Mouse (Mus musculus) heart, postnatal 10 days (tissue): ENCODE results near the gene Mansc4. TPM values are rescaled to one million over a fixed set of nuclear protein-coding genes. Genes with fewer than 3 reads are reported as not detected.

Experiments used
- DNase-seq, 2 experiments: peaks; one replicate each; pipeline ENCODE4 v3.0.0; 2021
- intact Hi-C: fragments of 180-260 bp; cut with DNase I; formaldehyde crosslinking; loops from one replicate; pipeline ENCODE4 v1.15.1; 2025
- total RNA-seq, 2 experiments: library from RNA; stranded (reverse); gene quantifications; 2 replicates each; pipeline ENCODE4 v1.2.3; 2021

Gene Mansc4
- total RNA-seq: not detected

GRCm38 (mm10) chr6:147086594-147087225 lies at the start of gene Mansc4:
Gene Mansc4 (minus strand): TSS chr6:147087032.
- peak; percentile 55 to 75 for DNase-seq
- intact Hi-C loops: no loop called here

- intact Hi-C loops: no loop called here
- no peak for DNase-seq
Measured at GRCm38 (mm10) chr6:147127239-147127638, 40.4 kb upstream of the Mansc4 start.

- peak; percentile 34 for DNase-seq
- intact Hi-C loops: no loop called here
Measured at GRCm38 (mm10) chr6:147121320-147121719, 34.5 kb upstream of the Mansc4 start.

- DNase-seq: no peak
- intact Hi-C loops: loop anchor here (5.0 to 10.0 kb wide), 2 partner anchors 101 to 293 kb away; no protein-coding TSS in a partner anchor
Measured at GRCm38 (mm10) chr6:147118190-147118589, 31.4 kb upstream of the Mansc4 start.

- no peak for DNase-seq
- intact Hi-C loops: loop anchor here (5.0 to 10.0 kb wide), 2 partner anchors 100 to 293 kb away; no protein-coding TSS in a partner anchor
Measured at GRCm38 (mm10) chr6:147117764-147118163, 30.9 kb upstream of the Mansc4 start.

GRCm38 (mm10) chr6:147116579-147116978 lies 29.7 kb upstream of the Mansc4 start:
- intact Hi-C loops: loop anchor here (5.0 to 10.0 kb wide), 2 partner anchors 99 to 292 kb away; no protein-coding TSS in a partner anchor
- peak; percentile 89 to 96 for DNase-seq

- no peak for DNase-seq
- intact Hi-C loops: no loop called here
Measured at GRCm38 (mm10) chr6:147109283-147109682, 22.5 kb upstream of the Mansc4 start.

GRCm38 (mm10) chr6:147106716-147107115 lies 19.9 kb upstream of the Mansc4 start:
- intact Hi-C loops: no loop called here
- no peak for DNase-seq

GRCm38 (mm10) chr6:147105529-147105928 lies 18.7 kb upstream of the Mansc4 start:
- DNase-seq: no peak
- intact Hi-C loops: no loop called here

GRCm38 (mm10) chr6:147102293-147102692 lies 15.5 kb upstream of the Mansc4 start:
- DNase-seq: no peak
- intact Hi-C loops: no loop called here

- intact Hi-C loops: no loop called here
- no peak for DNase-seq
Measured at GRCm38 (mm10) chr6:147099458-147100277, 12.8 kb upstream of the Mansc4 start.

- intact Hi-C loops: no loop called here
- DNase-seq: no peak
Measured at GRCm38 (mm10) chr6:147097346-147097929, 10.6 kb upstream of the Mansc4 start.

GRCm38 (mm10) chr6:147096934-147097333 lies 10.1 kb upstream of the Mansc4 start:
- intact Hi-C loops: no loop called here
- DNase-seq: no peak

GRCm38 (mm10) chr6:147096109-147096508 lies 9.3 kb upstream of the Mansc4 start:
- intact Hi-C loops: no loop called here
- DNase-seq: no peak

GRCm38 (mm10) chr6:147094771-147095170 lies 7.9 kb upstream of the Mansc4 start:
- intact Hi-C loops: no loop called here
- no peak for DNase-seq

- intact Hi-C loops: no loop called here
Measured at GRCm38 (mm10) chr6:147092136-147092535, 5.3 kb upstream of the Mansc4 start.

GRCm38 (mm10) chr6:147091136-147092120 lies 4.6 kb upstream of the Mansc4 start, which contains the start of gene Klhl42:
Gene Klhl42 (plus strand): TSS chr6:147091379.
- peak; percentile 82 to 85 for DNase-seq
- intact Hi-C loops: no loop called here

More at GRCm38 (mm10) chr6:147092136-147092535, 5.3 kb upstream of the Mansc4 start:
- DNase-seq: peak; percentile 59 to 68

GRCm38 (mm10) chr6:147090191-147090590 lies 3.4 kb upstream of the Mansc4 start:
- intact Hi-C loops: no loop called here

GRCm38 (mm10) chr6:147088517-147088916 lies 1.7 kb upstream of the Mansc4 start:
- no peak for DNase-seq
- intact Hi-C loops: no loop called here

More at GRCm38 (mm10) chr6:147090191-147090590, 3.4 kb upstream of the Mansc4 start:
- no peak for DNase-seq

GRCm38 (mm10) chr6:147087736-147088135 lies 904 bp upstream of the Mansc4 start:
- no peak for DNase-seq
- intact Hi-C loops: no loop called here
